Mouse (Mus musculus) forebrain, embryonic 13.5 days (tissue): ENCODE results near the gene Bmp8a. TPM values are rescaled to one million over a fixed set of nuclear protein-coding genes. Genes with fewer than 3 reads are reported as not detected.
"Not testable (repeated sequence)": the region's sequence is repeated elsewhere in the genome, so short reads cannot be mapped to it uniquely, and the experiment has no call there.

ENCODE experiments used
- ATAC-seq: fragments of 200-750 bp; cut with Nextera tagmentation; 2 replicates; pipeline ENCODE4 v1.8.0; 2017
- H3K27ac ChIP-seq: fragments of 300-500 bp; sonication (generic); 2 replicates; pipeline ENCODE4 v1.5.1; 2015; ENCODE audit warnings: inconsistent platforms, mild to moderate bottlenecking, moderate library complexity
- H3K27me3 ChIP-seq: fragments of 300-500 bp; sonication (generic); 2 replicates; pipeline ENCODE4 v1.6.1; 2015; ENCODE audit warnings: mild to moderate bottlenecking, inconsistent platforms
- H3K36me3 ChIP-seq: fragments of 300-500 bp; sonication (generic); 2 replicates; pipeline ENCODE4 v1.6.1; 2015; ENCODE audit warnings: mild to moderate bottlenecking, inconsistent platforms; ENCODE audit not compliant: poor library complexity, severe bottlenecking
- H3K4me1 ChIP-seq: fragments of 300-500 bp; sonication (generic); 2 replicates; pipeline ENCODE4 v1.6.1; 2015; ENCODE audit warnings: inconsistent platforms
- H3K4me2 ChIP-seq: fragments of 300-500 bp; sonication (generic); 2 replicates; pipeline ENCODE4 v1.6.1; 2015; ENCODE audit warnings: inconsistent platforms, mild to moderate bottlenecking, moderate library complexity
- H3K4me3 ChIP-seq: fragments of 300-500 bp; sonication (generic); 2 replicates; pipeline ENCODE4 v1.5.1; 2015; ENCODE audit warnings: mild to moderate bottlenecking, inconsistent platforms
- H3K9ac ChIP-seq: fragments of 300-500 bp; sonication (generic); 2 replicates; pipeline ENCODE4 v1.6.1; 2015; ENCODE audit warnings: mild to moderate bottlenecking, inconsistent platforms
- H3K9me3 ChIP-seq: fragments of 300-500 bp; sonication (generic); replicated peaks from 2 replicates; pipeline ENCODE4 v1.6.1; 2016; ENCODE audit warnings: inconsistent platforms
- WGBS: fragments of 180-500 bp; shearing (Covaris S2); methylation state at CpG from one replicate; pipeline ENCODE4 v1.1.7; 2015; 5-methylcytosine and 5-hydroxymethylcytosine counted together
- polyA plus RNA-seq: library from polyadenylated mRNA; unstranded; fragments of >200 nt; fragmentation: Nextera tagmentation; extraction: Ambion mirVana; gene quantifications from 2 replicates; pipeline ENCODE4 v1.2.1, GENCODE M21; 2015

Gene Bmp8a
- polyA plus RNA-seq, 1 experiment from 2014 or later = not detected

DNA sequence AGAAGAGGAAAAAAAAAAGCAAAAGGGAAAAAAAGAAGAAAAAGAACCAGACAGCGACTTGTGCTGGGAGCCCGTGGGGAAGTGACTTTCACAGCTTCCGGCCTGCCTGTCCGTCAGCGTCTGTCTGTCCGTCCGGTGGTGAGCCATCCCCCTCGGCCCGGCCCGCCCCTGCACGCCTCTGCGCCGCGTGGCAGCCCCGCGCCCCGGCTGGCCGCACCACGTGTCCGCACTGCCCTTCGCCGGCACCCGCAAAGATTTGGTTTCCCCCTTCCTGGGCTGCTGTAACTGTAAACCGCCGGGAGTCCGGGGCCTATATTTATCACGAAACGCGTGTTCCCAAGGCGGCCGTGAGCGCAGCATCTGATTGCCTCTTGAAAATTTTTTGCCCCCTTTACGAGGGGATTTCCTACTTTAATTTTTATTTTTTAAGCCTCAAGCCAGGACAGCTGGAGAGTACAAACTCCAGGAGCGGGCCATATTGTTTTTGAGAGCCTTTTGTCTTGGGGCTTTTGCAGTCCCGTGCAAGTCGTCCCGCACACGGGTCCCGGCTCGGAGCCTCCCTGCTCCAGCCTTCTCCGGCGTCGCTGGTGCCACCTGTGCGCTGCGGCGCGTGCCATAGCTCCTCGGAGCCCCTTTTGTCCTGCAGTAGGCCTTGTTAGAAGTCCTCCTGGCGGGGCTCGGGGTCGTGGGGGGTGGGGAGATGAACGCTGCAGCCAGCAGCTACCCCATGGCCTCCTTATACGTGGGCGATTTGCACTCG is 60.0 kb downstream of the Bmp8a start:
- peak; percentile 74 for ATAC-seq
- under 1% methylated on average over 48 of the region's 55 CpGs for WGBS
- peak overlapping the region; percentile 75 for H3K9ac ChIP-seq
- H3K4me1 ChIP-seq = peaks cover 27% of the 10 kb centered on the region
- not testable (repeated sequence) for H3K27me3 ChIP-seq, H3K9me3 ChIP-seq, H3K27ac ChIP-seq
- H3K4me3 ChIP-seq = peak overlapping the region; percentile 61
- H3K36me3 ChIP-seq = peaks cover 16% of the 10 kb centered on the region
- H3K4me2 ChIP-seq = peak overlapping the region; percentile 90

DNA sequence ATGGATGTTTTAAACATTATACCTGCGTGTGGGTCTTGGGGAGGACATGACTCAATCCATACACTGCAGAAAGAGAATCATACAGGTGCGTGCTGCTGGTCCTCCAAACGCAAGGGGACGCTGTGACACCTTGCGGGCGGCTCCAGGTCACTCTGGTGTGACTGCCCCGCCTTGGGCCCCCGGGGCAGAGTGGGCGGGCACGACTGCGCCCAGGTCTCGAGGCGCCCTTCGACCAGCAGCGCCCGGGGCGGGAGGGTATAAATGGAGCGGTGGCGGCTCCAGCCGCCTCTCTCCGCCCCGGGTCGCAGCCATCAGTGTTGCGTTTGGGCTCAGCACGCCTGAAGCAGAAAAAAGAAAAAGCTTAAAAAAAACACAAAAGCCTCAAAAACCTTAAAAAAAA is 60.6 kb downstream of the Bmp8a start:
- WGBS = 2% methylated on average over 25 of the region's 25 CpGs
- Histone ChIP-seq H3K9ac (peak overlapping the region; percentile 75), H3K4me1 (peaks cover 27% of the 10 kb centered on the region), H3K4me2 (peak overlapping the region; percentile 90), H3K9me3 (no peaks in the 10 kb centered on the region), H3K27ac (no peak overlapping the region), H3K27me3 (no peaks in the 10 kb centered on the region), H3K36me3 (peaks cover 11% of the 10 kb centered on the region), H3K4me3 (peak overlapping the region; percentile 61)
- ATAC-seq = peak; percentile 92

- H3K4me2 ChIP-seq = no peak overlapping the region
- H3K36me3 ChIP-seq = no peaks in the 10 kb centered on the region
- H3K9me3 ChIP-seq = no peaks in the 10 kb centered on the region
- peaks cover 15% of the 10 kb centered on the region for H3K4me1 ChIP-seq
- WGBS = 81% methylated on average over 3 of the region's 3 CpGs
- no peak overlapping the region for H3K27ac ChIP-seq
- H3K27me3 ChIP-seq = no peaks in the 10 kb centered on the region
- no peak overlapping the region for H3K9ac ChIP-seq
- no peak for ATAC-seq
- no peak overlapping the region for H3K4me3 ChIP-seq
Observed at GRCm38 (mm10) chr4:123280117-123280516, 62.9 kb downstream of the Bmp8a start.

DNA sequence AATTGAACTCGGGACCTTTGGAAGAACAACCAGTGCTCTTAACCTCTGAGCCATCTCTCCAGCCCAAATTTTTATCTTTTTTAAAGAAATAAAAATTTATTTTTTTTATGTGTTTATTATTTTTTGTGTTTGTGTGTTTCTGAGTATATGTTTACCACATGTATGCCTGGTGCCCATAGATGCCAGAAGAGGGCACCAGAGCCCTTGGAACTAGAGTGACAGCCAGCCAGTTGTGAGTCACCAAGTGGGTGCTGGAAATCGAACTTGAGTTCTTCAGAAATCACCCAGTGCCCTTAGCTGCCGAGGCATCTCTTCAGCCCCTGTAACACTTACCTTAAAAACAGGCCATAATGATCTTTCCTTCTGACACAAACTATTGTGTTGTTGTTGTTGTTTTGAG is 72.0 kb downstream of the Bmp8a start:
- Histone ChIP-seq H3K27me3 (no peaks in the 10 kb centered on the region), H3K36me3 (no peaks in the 10 kb centered on the region), H3K4me3 (no peak overlapping the region), H3K4me2 (no peak overlapping the region), H3K9me3 (no peaks in the 10 kb centered on the region), H3K4me1 (no peaks in the 10 kb centered on the region), H3K9ac (no peak overlapping the region), H3K27ac (no peak overlapping the region)
- ATAC-seq = no peak
- WGBS = 88% methylated on average over 3 of the region's 3 CpGs

Other genes starting within 250 kb of the Bmp8a start
- 0.19 and 0.25 TPM in 2 replicates for gene Bmp8b, start 238.1 kb downstream of the Bmp8a start, polyA plus RNA-seq
- not detected in 2 replicates for gene Oxct2b, start 227.0 kb downstream of the Bmp8a start, polyA plus RNA-seq
- gene Ppie, start 203.3 kb downstream of the Bmp8a start, polyA plus RNA-seq = 91.6 and 96.0 TPM in 2 replicates
- 7.7 and 10.8 TPM in 2 replicates for gene Hpcal4, start 160.0 kb downstream of the Bmp8a start, polyA plus RNA-seq
- 0.24 TPM in 1 of 2 replicates, not detected in the other for gene Nt5c1a, start 141.7 kb downstream of the Bmp8a start, polyA plus RNA-seq
- gene Heyl, start 109.7 kb downstream of the Bmp8a start, polyA plus RNA-seq = 3.8 and 4.1 TPM in 2 replicates
- gene Pabpc4, start 80.9 kb downstream of the Bmp8a start, polyA plus RNA-seq = 27.7 and 28.6 TPM in 2 replicates
- not detected in 2 replicates for gene Oxct2a, start 19.6 kb downstream of the Bmp8a start, polyA plus RNA-seq